Mouse (Mus musculus) layer of hippocampus, postnatal 25 days (tissue): ENCODE data around the gene Btbd35f18. TPM values are rescaled to one million over a fixed set of nuclear protein-coding genes. Genes with fewer than 3 reads are reported as not detected.
"Not testable (repeated sequence)": the region's sequence is repeated elsewhere in the genome, so short reads cannot be mapped to it uniquely, and the experiment has no call there.

Experiments
- DNase-seq, 2 experiments: peaks; one replicate each; pipeline ENCODE4 v3.0.0; 2022; ENCODE audit warnings: mixed read lengths in 2 of 2, low spot score in 1 of 2; ENCODE audit errors: extremely low spot score in 1 of 2
- total RNA-seq, 2 experiments: library from RNA; stranded (reverse); gene quantifications; 2 replicates each; pipeline ENCODE4 v1.2.3; 2021

The Btbd35f18 gene
- total RNA-seq, result not detected

- not testable (repeated sequence) for DNase-seq
These were observed at the start of gene Btbd35f18 for GRCm38 (mm10) chrX:3699933-3700332. Gene Btbd35f18 (plus strand): TSS chrX:3700233.

Other genes with a start within 250 kb of the Btbd35f18 start
- gene Btbd35f10, start 52.7 kb downstream of the Btbd35f18 start, total RNA-seq, result not detected